Mouse (Mus musculus) heart, embryonic 13.5 days (tissue): ENCODE data around the gene Iqschfp. TPM values are rescaled to one million over a fixed set of nuclear protein-coding genes. Genes with fewer than 3 reads are reported as not detected.
A peak's percentile ranks its signal among the peaks of the same experiment; 100 is the strongest.

Source experiments
- ATAC-seq: fragments of 200-750 bp; cut with Nextera tagmentation; 2 replicates; pipeline ENCODE4 v1.8.0; 2017; ENCODE audit warnings: moderate TSS enrichment; ENCODE audit not compliant: insufficient number of reproducible peaks, low FRiP score, low TSS enrichment; ENCODE audit errors: extremely low read depth
- H3K27ac ChIP-seq: fragments of 300-500 bp; sonication (generic); replicated peaks from 2 replicates; pipeline ENCODE4 v1.5.1; 2015; ENCODE audit warnings: moderate library complexity, mild to moderate bottlenecking, inconsistent platforms
- H3K27me3 ChIP-seq: fragments of 300-500 bp; sonication (generic); replicated peaks from 2 replicates; pipeline ENCODE4 v1.6.1; 2015; ENCODE audit warnings: mild to moderate bottlenecking, inconsistent platforms
- H3K36me3 ChIP-seq: fragments of 300-500 bp; sonication (generic); 2 replicates; pipeline ENCODE4 v1.6.1; 2015; ENCODE audit warnings: mild to moderate bottlenecking, inconsistent platforms
- H3K4me1 ChIP-seq: fragments of 300-500 bp; sonication (generic); 2 replicates; pipeline ENCODE4 v1.6.1; 2015; ENCODE audit warnings: inconsistent platforms
- H3K4me2 ChIP-seq: fragments of 300-500 bp; sonication (generic); 2 replicates; pipeline ENCODE4 v1.6.1; 2015; ENCODE audit warnings: inconsistent platforms, mild to moderate bottlenecking, moderate library complexity
- H3K4me3 ChIP-seq: fragments of 300-500 bp; sonication (generic); 2 replicates; pipeline ENCODE4 v1.5.1; 2015; ENCODE audit warnings: moderate library complexity, mild to moderate bottlenecking, inconsistent platforms
- H3K9ac ChIP-seq: fragments of 300-500 bp; sonication (generic); 2 replicates; pipeline ENCODE4 v1.6.1; 2015; ENCODE audit warnings: inconsistent platforms, mild to moderate bottlenecking, moderate library complexity
- H3K9me3 ChIP-seq: fragments of 300-500 bp; sonication (generic); 2 replicates; pipeline ENCODE4 v1.6.1; 2016; ENCODE audit warnings: inconsistent platforms
- WGBS: fragments of 180-500 bp; shearing (Covaris S2); methylation state at CpG from one replicate; pipeline ENCODE4 v1.1.7; 2015; ENCODE audit warnings: mixed read lengths; 5-methylcytosine and 5-hydroxymethylcytosine counted together
- polyA plus RNA-seq: library from polyadenylated mRNA; unstranded; fragments of >200 nt; fragmentation: Nextera tagmentation; extraction: Ambion mirVana; gene quantifications from 2 replicates; pipeline ENCODE4 v1.2.1, GENCODE M21; 2015

The Iqschfp gene
- polyA plus RNA-seq, 1 experiment from 2014 or later, result not detected

DNA sequence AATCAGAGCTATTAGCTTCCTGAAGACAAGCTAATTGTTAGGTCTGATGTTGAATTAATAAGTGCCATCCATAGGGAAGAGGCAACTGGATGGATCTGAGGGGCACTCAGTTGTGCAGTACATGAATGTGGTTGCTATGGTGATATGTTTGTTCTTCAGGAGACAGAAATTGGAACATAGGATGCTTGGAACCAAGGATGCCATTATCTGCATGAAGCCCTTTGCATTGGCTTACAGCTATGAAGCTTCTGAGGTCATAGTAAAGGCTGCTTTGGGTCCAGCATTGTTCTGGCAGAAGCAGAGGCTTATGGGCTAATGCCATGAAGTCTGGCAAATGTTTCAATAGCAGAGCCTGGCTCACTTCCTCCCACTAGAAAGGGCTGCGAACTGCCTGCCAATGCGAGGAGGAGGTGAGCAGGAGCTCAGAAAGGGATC is 511.8 kb downstream of the Iqschfp start:
- 81% methylated on average over 2 of the region's 2 CpGs for WGBS
- no peak for ATAC-seq
- H3K9ac ChIP-seq, result no peak overlapping the region
- no peaks in the 10 kb centered on the region for H3K9me3 ChIP-seq
- no peaks in the 10 kb centered on the region for H3K36me3 ChIP-seq
- H3K4me1 ChIP-seq, result peaks cover 14% of the 10 kb centered on the region
- no peak overlapping the region for H3K4me2 ChIP-seq
- no peaks in the 10 kb centered on the region for H3K27me3 ChIP-seq
- H3K27ac ChIP-seq, result no peak overlapping the region
- H3K4me3 ChIP-seq, result no peak overlapping the region

- Histone ChIP-seq H3K4me1 (peaks cover 14% of the 10 kb centered on the region), H3K27ac (no peak overlapping the region), H3K27me3 (no peaks in the 10 kb centered on the region), H3K4me3 (no peak overlapping the region), H3K9ac (no peak overlapping the region), H3K36me3 (no peaks in the 10 kb centered on the region), H3K9me3 (no peaks in the 10 kb centered on the region), H3K4me2 (no peak overlapping the region)
- ATAC-seq, result no peak
- 49% methylated on average over 5 of the region's 5 CpGs for WGBS
Measured at GRCm38 (mm10) chr3:68405724-68406123, 513.7 kb downstream of the Iqschfp start.

- Histone ChIP-seq H3K4me3 (no peak overlapping the region), H3K4me1 (peaks cover 12% of the 10 kb centered on the region), H3K9ac (no peak overlapping the region), H3K4me2 (no peak overlapping the region), H3K36me3 (no peaks in the 10 kb centered on the region), H3K27me3 (no peaks in the 10 kb centered on the region), H3K9me3 (no peaks in the 10 kb centered on the region), H3K27ac (no peak overlapping the region)
- 22% methylated on average over 3 of the region's 3 CpGs for WGBS
- ATAC-seq, result no peak
Measured at GRCm38 (mm10) chr3:68412262-68412661, 520.2 kb downstream of the Iqschfp start.

GRCm38 (mm10) chr3:68419792-68420191 is 527.8 kb downstream of the Iqschfp start:
- H3K27me3 ChIP-seq, result no peaks in the 10 kb centered on the region
- no peak overlapping the region for H3K4me2 ChIP-seq
- H3K4me1 ChIP-seq, result no peaks in the 10 kb centered on the region
- 83% methylated on average over 4 of the region's 4 CpGs for WGBS
- H3K36me3 ChIP-seq, result no peaks in the 10 kb centered on the region
- no peak for ATAC-seq
- no peak overlapping the region for H3K9ac ChIP-seq
- H3K4me3 ChIP-seq, result no peak overlapping the region
- no peak overlapping the region for H3K27ac ChIP-seq
- H3K9me3 ChIP-seq, result no peaks in the 10 kb centered on the region

- no peaks in the 10 kb centered on the region for H3K4me1 ChIP-seq
- H3K27ac ChIP-seq, result no peak overlapping the region
- H3K27me3 ChIP-seq, result no peaks in the 10 kb centered on the region
- H3K36me3 ChIP-seq, result no peaks in the 10 kb centered on the region
- H3K9ac ChIP-seq, result no peak overlapping the region
- 57% methylated on average over 2 of the region's 2 CpGs for WGBS
- no peak overlapping the region for H3K4me3 ChIP-seq
- no peaks in the 10 kb centered on the region for H3K9me3 ChIP-seq
- ATAC-seq, result no peak
- no peak overlapping the region for H3K4me2 ChIP-seq
Measured at GRCm38 (mm10) chr3:68420927-68421326, 528.9 kb downstream of the Iqschfp start.

DNA sequence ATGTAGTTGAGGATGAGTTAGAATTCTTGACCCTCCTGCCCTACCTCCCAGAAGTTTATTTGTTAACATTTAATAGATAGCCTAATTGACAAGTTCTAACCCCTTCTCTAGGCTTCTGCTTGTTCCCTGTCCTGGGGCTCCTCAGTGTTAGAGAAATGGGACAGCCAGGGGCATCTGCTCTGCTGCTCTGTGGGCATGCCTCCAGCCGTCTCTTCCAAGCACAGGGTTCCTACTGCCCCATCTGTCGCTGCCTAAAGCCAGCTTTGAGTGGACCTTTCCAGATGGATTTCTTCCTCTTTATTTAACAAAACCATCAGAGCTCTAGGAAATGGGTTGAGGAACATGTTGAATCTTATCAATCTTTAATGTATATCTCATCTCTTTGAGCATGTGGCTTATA is 529.8 kb downstream of the Iqschfp start:
- ATAC-seq, result no peak
- H3K4me3 ChIP-seq, result no peak overlapping the region
- H3K4me2 ChIP-seq, result no peak overlapping the region
- WGBS, result 78% methylated on average over 2 of the region's 2 CpGs
- no peak overlapping the region for H3K9ac ChIP-seq
- no peak overlapping the region for H3K27ac ChIP-seq
- H3K9me3 ChIP-seq, result no peaks in the 10 kb centered on the region
- H3K36me3 ChIP-seq, result no peaks in the 10 kb centered on the region
- H3K27me3 ChIP-seq, result no peaks in the 10 kb centered on the region
- no peaks in the 10 kb centered on the region for H3K4me1 ChIP-seq

GRCm38 (mm10) chr3:68428081-68428480 is 536.0 kb downstream of the Iqschfp start:
- H3K9me3 ChIP-seq, result no peaks in the 10 kb centered on the region
- no peak for ATAC-seq
- no peak overlapping the region for H3K4me2 ChIP-seq
- no peaks in the 10 kb centered on the region for H3K27me3 ChIP-seq
- H3K4me3 ChIP-seq, result no peak overlapping the region
- H3K27ac ChIP-seq, result no peak overlapping the region
- 83% methylated on average over 5 of the region's 5 CpGs for WGBS
- H3K4me1 ChIP-seq, result no peaks in the 10 kb centered on the region
- H3K9ac ChIP-seq, result no peak overlapping the region
- no peaks in the 10 kb centered on the region for H3K36me3 ChIP-seq

DNA sequence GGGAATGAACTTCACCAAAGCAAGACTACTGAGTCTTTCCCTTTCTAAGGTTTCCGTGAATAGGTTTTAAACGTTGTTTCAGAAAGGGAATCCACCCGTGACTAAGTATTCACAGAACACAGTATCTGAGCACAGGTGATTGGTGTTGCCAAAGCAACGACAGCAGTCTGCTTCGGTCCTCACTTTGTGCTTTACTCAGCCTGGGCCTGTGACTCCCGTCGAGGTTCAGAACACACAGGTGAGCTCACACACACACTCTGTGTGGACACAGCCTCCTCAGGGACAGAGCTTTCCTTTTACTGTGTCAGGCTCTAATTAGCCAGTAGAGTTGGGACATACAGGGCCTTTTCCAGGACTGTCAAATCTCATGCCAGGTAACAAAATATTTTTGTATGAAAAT is 542.4 kb downstream of the Iqschfp start:
- H3K9me3 ChIP-seq, result no peaks in the 10 kb centered on the region
- H3K27ac ChIP-seq, result no peak overlapping the region
- H3K27me3 ChIP-seq, result no peaks in the 10 kb centered on the region
- ATAC-seq, result no peak
- H3K36me3 ChIP-seq, result no peaks in the 10 kb centered on the region
- no peak overlapping the region for H3K4me3 ChIP-seq
- no peaks in the 10 kb centered on the region for H3K4me1 ChIP-seq
- H3K4me2 ChIP-seq, result no peak overlapping the region
- no peak overlapping the region for H3K9ac ChIP-seq
- WGBS, result 74% methylated on average over 7 of the region's 7 CpGs

- 75% methylated on average over 2 of the region's 2 CpGs for WGBS
- Histone ChIP-seq H3K27me3 (no peaks in the 10 kb centered on the region), H3K9me3 (no peaks in the 10 kb centered on the region), H3K4me1 (no peaks in the 10 kb centered on the region), H3K4me2 (no peak overlapping the region), H3K4me3 (no peak overlapping the region), H3K27ac (no peak overlapping the region), H3K9ac (no peak overlapping the region), H3K36me3 (no peaks in the 10 kb centered on the region)
- ATAC-seq, result no peak
Measured at GRCm38 (mm10) chr3:68434897-68435296, 542.9 kb downstream of the Iqschfp start.

DNA sequence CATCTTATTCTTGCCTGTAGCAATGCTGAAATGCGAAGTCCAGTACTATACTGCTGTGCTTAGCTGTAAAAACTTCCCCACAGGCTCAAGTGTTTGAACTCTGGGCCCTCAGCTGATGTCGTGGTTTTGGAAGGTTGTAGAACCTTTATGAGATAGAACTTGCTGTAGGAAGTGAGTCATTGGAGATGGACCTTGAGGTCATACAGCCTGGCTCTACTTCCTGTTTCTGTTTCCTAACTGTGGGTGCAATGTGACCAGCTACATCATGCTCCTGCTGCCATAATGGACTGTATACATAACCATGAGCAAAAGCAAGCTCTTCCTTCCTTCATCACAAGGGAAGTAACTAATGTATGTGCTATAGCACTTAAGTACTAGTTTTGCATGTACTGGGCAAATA is 556.4 kb downstream of the Iqschfp start:
- no peak overlapping the region for H3K4me2 ChIP-seq
- no peaks in the 10 kb centered on the region for H3K36me3 ChIP-seq
- no peaks in the 10 kb centered on the region for H3K27me3 ChIP-seq
- H3K27ac ChIP-seq, result no peak overlapping the region
- peaks cover 11% of the 10 kb centered on the region for H3K4me1 ChIP-seq
- WGBS, result 65% methylated on average over 2 of the region's 2 CpGs
- no peak overlapping the region for H3K4me3 ChIP-seq
- no peaks in the 10 kb centered on the region for H3K9me3 ChIP-seq
- no peak for ATAC-seq
- no peak overlapping the region for H3K9ac ChIP-seq

DNA sequence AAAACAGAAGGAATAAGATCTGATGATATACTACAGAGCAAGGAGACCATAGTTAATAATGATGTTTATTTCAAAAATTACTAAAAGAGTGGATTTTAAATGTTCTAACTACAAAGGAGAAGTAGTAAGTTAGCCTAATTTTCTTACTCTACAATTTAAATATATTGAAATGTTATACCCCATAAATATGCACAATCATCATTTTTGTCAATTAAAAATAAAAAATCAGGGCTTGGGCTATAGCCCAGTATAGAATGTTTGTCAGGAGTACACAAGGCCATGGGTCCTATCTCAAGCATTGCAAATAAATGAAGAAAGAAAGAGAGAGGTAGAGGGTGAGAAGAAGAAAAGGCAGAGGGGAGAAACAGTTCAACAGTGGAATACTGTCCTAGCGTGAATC is 559.6 kb downstream of the Iqschfp start:
- no peaks in the 10 kb centered on the region for H3K27me3 ChIP-seq
- no peaks in the 10 kb centered on the region for H3K36me3 ChIP-seq
- no peak overlapping the region for H3K27ac ChIP-seq
- no peak overlapping the region for H3K4me3 ChIP-seq
- H3K9me3 ChIP-seq, result no peaks in the 10 kb centered on the region
- H3K4me1 ChIP-seq, result peaks cover 18% of the 10 kb centered on the region
- no peak for ATAC-seq
- no peak overlapping the region for H3K4me2 ChIP-seq
- H3K9ac ChIP-seq, result no peak overlapping the region
- 95% methylated on average over 1 of the region's 1 CpGs for WGBS

DNA sequence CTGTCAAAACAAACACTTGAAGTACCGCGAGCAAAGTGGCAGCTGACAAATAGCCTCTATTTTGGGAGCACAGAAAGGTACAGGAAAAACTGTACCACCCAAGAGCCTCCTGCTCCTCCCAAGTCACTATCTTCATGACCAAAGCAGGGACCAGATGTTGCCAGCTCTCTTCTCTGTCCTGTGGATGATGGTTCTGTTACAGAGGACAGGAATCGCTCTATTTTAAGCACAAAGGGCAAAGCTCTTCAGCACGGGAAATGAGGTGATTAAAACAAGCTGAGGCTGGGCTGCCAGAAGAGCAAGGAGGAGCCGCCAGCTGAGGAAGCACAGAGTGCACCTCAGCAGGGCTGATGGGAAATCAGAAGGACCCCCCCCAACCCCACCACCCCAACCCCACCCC is 561.2 kb downstream of the Iqschfp start:
- Histone ChIP-seq H3K27me3 (no peaks in the 10 kb centered on the region), H3K27ac (peak overlapping the region; percentile 53), H3K4me1 (peaks cover 18% of the 10 kb centered on the region), H3K4me3 (0 out of 2 replicates have a peak overlapping the region, but pooled peaks have one; percentile 10), H3K9ac (no peak overlapping the region), H3K4me2 (peak overlapping the region; percentile 56), H3K9me3 (no peaks in the 10 kb centered on the region), H3K36me3 (no peaks in the 10 kb centered on the region)
- WGBS, result 4% methylated on average over 5 of the region's 5 CpGs
- ATAC-seq, result no peak; the same call in 1 of the 2 replicates
